Mouse (Mus musculus) forebrain, embryonic 15.5 days (tissue): ENCODE results near the gene Fam72a. TPM values are rescaled to one million over a fixed set of nuclear protein-coding genes. Genes with fewer than 3 reads are reported as not detected.

Experiments used
- ATAC-seq: fragments of 200-750 bp; cut with Nextera tagmentation; replicated peaks from 2 replicates; pipeline ENCODE4 v1.8.0; 2017; ENCODE audit warnings: mild to moderate bottlenecking, moderate TSS enrichment, moderate library complexity
- H3K27ac ChIP-seq: fragments of 300-500 bp; sonication (generic); replicated peaks from 2 replicates; pipeline ENCODE4 v1.5.1; 2015; ENCODE audit warnings: mild to moderate bottlenecking, inconsistent platforms
- H3K27me3 ChIP-seq: fragments of 300-500 bp; sonication (generic); 2 replicates; pipeline ENCODE4 v1.6.1; 2015; ENCODE audit warnings: inconsistent platforms
- H3K36me3 ChIP-seq: fragments of 300-500 bp; sonication (generic); 2 replicates; pipeline ENCODE4 v1.6.1; 2015; ENCODE audit warnings: mild to moderate bottlenecking, inconsistent platforms
- H3K4me1 ChIP-seq: fragments of 300-500 bp; sonication (generic); 2 replicates; pipeline ENCODE4 v1.6.1; 2015; ENCODE audit warnings: inconsistent platforms
- H3K4me2 ChIP-seq: fragments of 300-500 bp; sonication (generic); replicated peaks from 2 replicates; pipeline ENCODE4 v1.6.1; 2015; ENCODE audit warnings: mild to moderate bottlenecking, inconsistent platforms
- H3K4me3 ChIP-seq: fragments of 300-500 bp; sonication (generic); 2 replicates; pipeline ENCODE4 v1.5.1; 2015; ENCODE audit warnings: mild to moderate bottlenecking, inconsistent platforms
- H3K9ac ChIP-seq: fragments of 300-500 bp; sonication (generic); replicated peaks from 2 replicates; pipeline ENCODE4 v1.6.1; 2015; ENCODE audit warnings: mild to moderate bottlenecking, inconsistent platforms
- H3K9me3 ChIP-seq: fragments of 300-500 bp; sonication (generic); 2 replicates; pipeline ENCODE4 v1.6.1; 2016; ENCODE audit warnings: inconsistent platforms
- WGBS: fragments of 180-500 bp; shearing (Covaris S2); methylation state at CpG from one replicate; pipeline ENCODE4 v1.1.7; 2015; ENCODE audit warnings: mixed read lengths; 5-methylcytosine and 5-hydroxymethylcytosine counted together
- polyA plus RNA-seq: library from polyadenylated mRNA; unstranded; fragments of >200 nt; fragmentation: Nextera tagmentation; extraction: Ambion mirVana; gene quantifications from 2 replicates; pipeline ENCODE4 v1.2.1, GENCODE M21; 2015

Fam72a gene
- 2.0 and 2.4 TPM in 2 replicates for polyA plus RNA-seq

GRCm38 (mm10) chr1:131527281-131528080 lies at the start of gene Fam72a, which contains the start of gene Srgap2:
Fam72a (plus strand) TSS chr1:131527903.
Srgap2 (minus strand) TSS chr1:131527352.
- Histone ChIP-seq H3K9me3 (no peaks in the 10 kb centered on the region), H3K27me3 (no peaks in the 10 kb centered on the region), H3K36me3 (no peaks in the 10 kb centered on the region), H3K27ac (peak within 1 kb of the TSS; percentile 96), H3K9ac (peak within 1 kb of the TSS; percentile 83), H3K4me2 (peak within 1 kb of the TSS; percentile 95), H3K4me1 (peaks cover 44% of the 10 kb centered on the region), H3K4me3 (peak within 1 kb of the TSS; percentile 88)
- ATAC-seq, result peak; percentile 98
- WGBS, result under 1% methylated on average over 44 of the region's 44 CpGs

- no peak overlapping the region for H3K4me3 ChIP-seq
- ATAC-seq, result no peak
- peaks cover 22% of the 10 kb centered on the region for H3K4me1 ChIP-seq
- no peaks in the 10 kb centered on the region for H3K9me3 ChIP-seq
- H3K4me2 ChIP-seq, result no peak overlapping the region
- no peak overlapping the region for H3K27ac ChIP-seq
- H3K9ac ChIP-seq, result no peak overlapping the region
- 0 out of 2 replicates have a peak, but pooled peaks cover 2% of the 10 kb centered on the region for H3K36me3 ChIP-seq
- WGBS, result 13% methylated on average over 2 of the region's 2 CpGs
- H3K27me3 ChIP-seq, result no peaks in the 10 kb centered on the region
These were observed 48.9 kb upstream of the Fam72a start for GRCm38 (mm10) chr1:131478770-131479305.

DNA sequence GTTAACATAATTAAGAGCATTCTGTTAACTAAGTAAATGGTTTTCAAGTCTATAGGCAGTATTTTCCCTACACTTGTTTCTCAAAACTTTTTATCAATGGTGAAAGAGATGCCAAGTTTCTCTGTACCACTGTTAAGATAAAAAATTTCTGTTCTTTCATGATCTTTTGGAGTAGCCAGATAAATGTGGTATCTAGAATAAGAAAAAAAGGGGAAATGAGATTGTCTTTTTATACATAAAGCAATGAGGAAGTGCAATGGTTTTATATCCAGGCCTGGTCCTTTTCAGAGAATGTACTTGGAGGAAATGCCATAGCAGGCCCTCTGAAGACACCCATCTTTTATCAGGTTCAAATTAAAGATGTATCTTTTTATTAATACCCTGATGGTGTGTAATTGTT lies 46.3 kb upstream of the Fam72a start:
- no peak overlapping the region for H3K27ac ChIP-seq
- H3K4me2 ChIP-seq, result no peak overlapping the region
- peaks cover 25% of the 10 kb centered on the region for H3K4me1 ChIP-seq
- no peak overlapping the region for H3K4me3 ChIP-seq
- H3K36me3 ChIP-seq, result 0 out of 2 replicates have a peak, but pooled peaks cover 2% of the 10 kb centered on the region
- no peaks in the 10 kb centered on the region for H3K27me3 ChIP-seq
- no peak overlapping the region for H3K9ac ChIP-seq
- H3K9me3 ChIP-seq, result no peaks in the 10 kb centered on the region
- no peak for ATAC-seq

DNA sequence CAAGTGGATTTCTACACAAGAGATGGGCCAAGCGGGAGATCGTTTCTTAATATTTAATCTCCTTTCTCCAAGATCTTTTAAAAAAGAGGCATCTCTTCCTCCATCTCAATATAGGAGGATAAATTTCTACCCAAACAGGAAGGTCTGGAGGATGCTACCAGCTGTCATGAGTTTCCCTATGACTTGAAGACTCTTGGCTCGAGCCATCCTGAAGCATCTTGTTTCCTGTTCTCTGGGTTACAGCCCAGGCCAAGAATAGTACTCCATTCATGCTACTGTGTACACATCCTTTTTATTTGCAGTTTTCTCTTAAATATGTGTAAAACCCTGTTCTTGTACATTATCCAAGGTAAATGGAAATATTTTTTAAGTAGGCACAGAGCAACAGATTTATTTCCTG lies 45.5 kb upstream of the Fam72a start:
- Histone ChIP-seq H3K4me2 (no peak overlapping the region), H3K27ac (0 out of 2 replicates have a peak overlapping the region, but pooled peaks have one; percentile 11), H3K27me3 (no peaks in the 10 kb centered on the region), H3K4me1 (peaks cover 25% of the 10 kb centered on the region), H3K9ac (no peak overlapping the region), H3K36me3 (0 out of 2 replicates have a peak, but pooled peaks cover 2% of the 10 kb centered on the region), H3K4me3 (no peak overlapping the region), H3K9me3 (no peaks in the 10 kb centered on the region)
- ATAC-seq, result no peak
- WGBS, result 89% methylated on average over 3 of the region's 3 CpGs

- no peak overlapping the region for H3K27ac ChIP-seq
- H3K36me3 ChIP-seq, result no peaks in the 10 kb centered on the region
- H3K4me1 ChIP-seq, result peaks cover 32% of the 10 kb centered on the region
- H3K9ac ChIP-seq, result no peak overlapping the region
- ATAC-seq, result no peak
- H3K4me3 ChIP-seq, result no peak overlapping the region
- no peak overlapping the region for H3K4me2 ChIP-seq
- H3K9me3 ChIP-seq, result no peaks in the 10 kb centered on the region
- WGBS, result 60% methylated on average over 5 of the region's 5 CpGs
- no peaks in the 10 kb centered on the region for H3K27me3 ChIP-seq
These were observed 41.4 kb upstream of the Fam72a start for GRCm38 (mm10) chr1:131486094-131486850.

- H3K27me3 ChIP-seq, result no peaks in the 10 kb centered on the region
- H3K27ac ChIP-seq, result no peak overlapping the region
- no peak overlapping the region for H3K4me2 ChIP-seq
- H3K36me3 ChIP-seq, result no peaks in the 10 kb centered on the region
- no peak overlapping the region for H3K4me3 ChIP-seq
- H3K9ac ChIP-seq, result no peak overlapping the region
- no peaks in the 10 kb centered on the region for H3K9me3 ChIP-seq
- ATAC-seq, result no peak
- 79% methylated on average over 3 of the region's 3 CpGs for WGBS
- peaks cover 29% of the 10 kb centered on the region for H3K4me1 ChIP-seq
These were observed 38.4 kb upstream of the Fam72a start for GRCm38 (mm10) chr1:131489312-131489711.

- no peaks in the 10 kb centered on the region for H3K27me3 ChIP-seq
- no peak overlapping the region for H3K9ac ChIP-seq
- H3K27ac ChIP-seq, result peak overlapping the region; percentile 72
- H3K4me2 ChIP-seq, result no peak overlapping the region
- ATAC-seq, result no peak
- WGBS, result 45% methylated on average over 4 of the region's 4 CpGs
- no peaks in the 10 kb centered on the region for H3K9me3 ChIP-seq
- no peaks in the 10 kb centered on the region for H3K36me3 ChIP-seq
- H3K4me1 ChIP-seq, result peaks cover 31% of the 10 kb centered on the region
- H3K4me3 ChIP-seq, result no peak overlapping the region
These were observed 36.1 kb upstream of the Fam72a start for GRCm38 (mm10) chr1:131491579-131491978.

DNA sequence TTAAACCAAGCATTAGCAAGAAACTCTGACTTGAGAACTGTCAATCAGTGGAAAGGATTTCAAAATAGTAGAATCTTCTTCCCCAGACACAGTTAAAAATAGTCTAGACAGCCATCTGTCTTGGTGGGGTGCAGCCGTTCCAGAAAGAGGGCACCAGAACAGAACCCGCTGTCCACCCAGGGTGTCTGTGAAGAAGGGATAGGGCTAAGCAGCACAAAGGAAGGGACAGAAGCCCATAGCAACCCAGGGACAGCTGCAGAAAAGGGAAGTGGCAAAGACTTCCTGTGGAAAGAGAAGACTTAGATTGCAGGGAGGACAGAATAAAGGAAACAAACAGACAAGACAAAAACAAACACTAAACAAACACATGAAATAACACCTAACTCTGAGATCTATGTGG lies 35.3 kb upstream of the Fam72a start:
- Histone ChIP-seq H3K4me1 (peaks cover 31% of the 10 kb centered on the region), H3K9ac (no peak overlapping the region), H3K4me2 (no peak overlapping the region), H3K4me3 (no peak overlapping the region), H3K27ac (peak overlapping the region; percentile 72), H3K9me3 (no peaks in the 10 kb centered on the region), H3K36me3 (no peaks in the 10 kb centered on the region), H3K27me3 (no peaks in the 10 kb centered on the region)
- ATAC-seq, result no peak
- WGBS, result 52% methylated on average over 2 of the region's 2 CpGs

DNA sequence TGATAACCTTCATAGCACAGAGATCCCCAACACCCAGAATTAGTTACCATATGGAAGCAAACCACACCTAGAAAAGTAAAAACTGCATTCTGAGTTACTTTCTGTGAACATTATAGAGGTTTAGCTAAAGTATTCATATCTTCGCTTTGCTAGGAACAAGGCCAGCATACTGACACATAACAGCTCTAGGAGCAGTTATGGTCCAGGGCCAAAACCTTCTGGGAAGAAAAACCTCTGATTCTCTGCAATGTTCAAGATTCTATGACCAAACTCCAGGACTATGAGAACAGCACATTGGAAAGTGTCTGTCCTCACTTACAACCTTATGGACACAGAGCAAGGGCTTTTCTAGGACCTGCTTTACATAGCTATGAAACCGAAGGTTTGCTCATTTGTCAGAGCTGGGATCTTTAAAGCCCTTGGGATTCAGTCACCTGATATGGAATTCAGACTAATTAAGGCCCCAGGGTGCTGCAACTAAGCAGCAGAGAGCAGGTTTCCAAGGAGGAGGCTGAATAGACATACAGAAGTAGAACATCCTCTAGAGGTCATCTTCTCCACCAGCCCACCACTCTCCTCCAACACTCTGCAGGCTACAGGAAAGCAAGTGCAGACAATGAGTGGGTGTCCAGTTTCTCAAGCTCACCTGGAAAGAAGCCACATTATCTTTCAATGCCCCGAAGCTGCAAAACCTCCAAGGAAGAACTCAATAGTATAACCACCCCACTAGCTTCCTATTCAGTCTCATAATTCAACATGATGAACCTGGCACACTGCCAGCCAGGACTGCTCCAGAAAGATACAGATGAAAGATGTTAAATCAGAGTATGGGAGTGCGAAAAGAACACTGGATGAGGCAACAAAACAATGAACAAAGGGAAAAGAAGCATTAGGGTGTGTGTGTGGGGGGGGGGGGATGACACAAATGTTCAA lies 33.5 kb upstream of the Fam72a start:
- H3K27ac ChIP-seq, result no peak overlapping the region
- H3K4me3 ChIP-seq, result no peak overlapping the region
- H3K9ac ChIP-seq, result no peak overlapping the region
- peaks cover 30% of the 10 kb centered on the region for H3K4me1 ChIP-seq
- no peaks in the 10 kb centered on the region for H3K36me3 ChIP-seq
- H3K4me2 ChIP-seq, result no peak overlapping the region
- H3K9me3 ChIP-seq, result no peaks in the 10 kb centered on the region
- no peaks in the 10 kb centered on the region for H3K27me3 ChIP-seq
- 73% methylated on average over 4 of the region's 4 CpGs for WGBS
- ATAC-seq, result no peak

DNA sequence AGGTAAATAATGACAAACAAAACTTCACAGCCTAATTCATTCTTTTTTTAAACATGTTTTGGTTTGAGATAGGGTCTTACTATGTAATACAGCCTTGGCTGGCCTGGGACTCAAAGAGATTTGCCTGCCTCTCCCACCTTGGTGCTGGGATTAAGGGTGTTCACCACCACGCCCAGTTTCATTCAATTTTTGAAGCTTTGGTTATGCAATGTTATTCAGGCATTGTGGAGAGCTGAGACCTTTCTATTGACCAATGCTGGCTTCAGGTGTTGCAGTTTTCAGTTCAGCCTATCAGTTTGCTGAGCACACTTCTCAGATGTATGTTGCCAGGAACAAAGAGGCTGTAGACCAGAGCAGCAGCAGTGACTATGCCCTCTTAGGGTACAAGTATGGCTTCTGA lies 29.5 kb upstream of the Fam72a start:
- Histone ChIP-seq H3K36me3 (no peaks in the 10 kb centered on the region), H3K4me1 (peaks cover 8% of the 10 kb centered on the region), H3K27ac (no peak overlapping the region), H3K9ac (no peak overlapping the region), H3K4me3 (no peak overlapping the region), H3K9me3 (no peaks in the 10 kb centered on the region), H3K4me2 (no peak overlapping the region), H3K27me3 (no peaks in the 10 kb centered on the region)
- WGBS, result 89% methylated on average over 1 of the region's 1 CpGs
- no peak for ATAC-seq

- ATAC-seq, result no peak
- Histone ChIP-seq H3K4me3 (no peak overlapping the region), H3K9ac (no peak overlapping the region), H3K27ac (no peak overlapping the region), H3K4me2 (no peak overlapping the region), H3K36me3 (no peaks in the 10 kb centered on the region), H3K27me3 (no peaks in the 10 kb centered on the region), H3K4me1 (no peaks in the 10 kb centered on the region), H3K9me3 (no peaks in the 10 kb centered on the region)
- 89% methylated on average over 1 of the region's 1 CpGs for WGBS
These were observed 26.0 kb upstream of the Fam72a start for GRCm38 (mm10) chr1:131501681-131502080.
